14 mouse cellular contexts compared by ENCODE assay signal in the genomic region with DNA sequence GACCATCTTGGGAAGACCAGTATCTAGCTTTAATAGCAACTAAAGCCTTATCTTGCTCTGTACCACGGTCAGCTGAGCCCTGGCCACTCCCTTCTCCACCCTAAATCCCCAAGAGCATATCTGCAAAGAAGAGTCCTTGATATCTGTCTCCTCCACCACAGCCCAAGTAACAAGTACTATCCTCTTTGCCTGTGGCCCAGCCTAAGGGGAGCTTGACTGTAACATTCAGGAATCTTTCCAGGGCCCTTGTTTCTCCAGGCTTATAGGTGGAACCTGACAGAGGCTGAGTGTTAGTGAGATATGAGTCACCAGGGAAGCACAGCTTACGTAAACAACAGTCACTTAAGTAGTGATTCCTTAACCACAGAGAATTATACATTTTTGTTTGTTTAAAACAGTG. TPM values are rescaled to one million over a fixed set of nuclear protein-coding genes. Genes with fewer than 3 reads are reported as not detected.
DNase-seq lines count a peak whose midpoint lies in the region; ATAC-seq and TF ChIP-seq lines count a peak whose summit lies in the region.
"Had no signal": no experiment of that assay in that cellular context is flagged by ENCODE, and none has a peak within 500 bp of the region (broad histone marks: within the 10 kb centered on the region; RNA-seq: fewer than 3 reads in every experiment).

No protein-coding gene starts in this region.

- H3K4me1 ChIP-seq in liver, adult 2 months (ENCODE audit: control insufficient read depth, insufficient read depth, low read length) = peaks cover 38% of the 10 kb centered on the region
- H3K4me1 ChIP-seq in forebrain, embryonic 11.5 days (replicated peaks; ENCODE audit: control insufficient read depth, insufficient read depth, low read length) = no peaks in the 10 kb centered on the region

- no peak overlapping the region for H3K9ac ChIP-seq in liver, adult 2 months (ENCODE audit: low read depth, low read length)
- H3K9ac ChIP-seq in forebrain, embryonic 11.5 days (ENCODE audit: low read length) = no peak overlapping the region
- H3K9ac ChIP-seq: embryonic facial prominence, embryonic 15.5 days; limb, embryonic 15.5 days; midbrain, embryonic 13.5 days had no signal

- 82% methylated on average over 2 of the region's 2 CpGs for whole genome bisulfite sequencing in liver, adult 2 months
- 82% methylated on average over 2 of the region's 2 CpGs for WGBS in forebrain, embryonic 11.5 days

- no peaks in the 10 kb centered on the region for H3K36me3 ChIP-seq in C2C12 (ENCODE audit: control insufficient read depth, insufficient read depth)
- peaks cover 20% of the 10 kb centered on the region for H3K36me3 ChIP-seq in liver, adult 2 months (ENCODE audit: control insufficient read depth, insufficient read depth, low read length)
- no peaks in the 10 kb centered on the region for H3K36me3 ChIP-seq in forebrain, embryonic 11.5 days (ENCODE audit: control insufficient read depth, insufficient read depth, low read length)
- H3K36me3 ChIP-seq: embryonic facial prominence, embryonic 15.5 days; limb, embryonic 15.5 days; midbrain, embryonic 13.5 days had no signal

- H3K79me3 ChIP-seq in C2C12 (ENCODE audit: low read depth) = no peaks in the 10 kb centered on the region

- H3K4me2 ChIP-seq in forebrain, embryonic 11.5 days (ENCODE audit: low read depth, low read length, severe bottlenecking) = no peak overlapping the region
- H3K4me2 ChIP-seq: embryonic facial prominence, embryonic 15.5 days; limb, embryonic 15.5 days; midbrain, embryonic 13.5 days had no signal

- no peak overlapping the region for H3ac ChIP-seq in C2C12 (ENCODE audit: control insufficient read depth, insufficient read length, low read depth)

- no peak for ATAC-seq in forebrain, embryonic 11.5 days (replicated peaks; ENCODE audit: low FRiP score)
- ATAC-seq: forebrain, embryonic 14.5 days; midbrain, embryonic 13.5 days had no signal

- TF ChIP-seq CTCF in C2C12 (IDR thresholded peaks at IDR 0.05; ENCODE audit: control insufficient read depth, insufficient read depth, insufficient read length) = no peak
- TF ChIP-seq CTCF in liver, adult 2 months (IDR thresholded peaks at IDR 0.05; ENCODE audit: low read depth, low read length) = no peak

- no peak for TF ChIP-seq POLR2A in liver, adult 2 months (IDR thresholded peaks at IDR 0.05; ENCODE audit: extremely low read depth, insufficient read depth, low read length)

- 0 out of 2 replicates have a peak overlapping the region, but pooled peaks have one; percentile 8 for H3K27ac ChIP-seq in liver, adult 2 months (replicated peaks; ENCODE audit: insufficient read depth, low read depth, low read length)
- no peak overlapping the region for H3K27ac ChIP-seq in forebrain, embryonic 11.5 days (ENCODE audit: low read depth, low read length)
- H3K27ac ChIP-seq: embryonic facial prominence, embryonic 15.5 days; gastrocnemius, adult 2 months; kidney, postnatal 0 days; limb, embryonic 15.5 days; midbrain, embryonic 13.5 days had no signal

- peaks cover 5% of the 10 kb centered on the region; the same call in 1 of the 2 replicates for H3K9me3 ChIP-seq in forebrain, embryonic 11.5 days (ENCODE audit: control insufficient read depth, low read length)
- H3K9me3 ChIP-seq: embryonic facial prominence, embryonic 15.5 days; limb, embryonic 15.5 days had no signal

- no peak overlapping the region for H3K4me3 ChIP-seq in C2C12 (ENCODE audit: insufficient read depth, poor library complexity, severe bottlenecking)
- no peak overlapping the region for H3K4me3 ChIP-seq in liver, adult 2 months (ENCODE audit: insufficient read depth, low read depth, low read length)
- H3K4me3 ChIP-seq in forebrain, embryonic 11.5 days (ENCODE audit: low read depth, low read length) = no peak overlapping the region
- H3K4me3 ChIP-seq: embryonic facial prominence, embryonic 15.5 days; gastrocnemius, adult 2 months; limb, embryonic 15.5 days; midbrain, embryonic 13.5 days had no signal

- H3K79me2 ChIP-seq in C2C12 (ENCODE audit: control insufficient read depth, insufficient read depth) = no peaks in the 10 kb centered on the region
- H3K79me2 ChIP-seq in liver, adult 2 months (ENCODE audit: control insufficient read depth, insufficient read depth, low read length) = no peaks in the 10 kb centered on the region; the same call in 1 of the 2 replicates

- no peaks in the 10 kb centered on the region for H3K27me3 ChIP-seq in C2C12 (ENCODE audit: control insufficient read depth, insufficient read depth, insufficient read length)
- no peaks in the 10 kb centered on the region for H3K27me3 ChIP-seq in liver, adult 2 months (ENCODE audit: control insufficient read depth, insufficient read depth, low read length)
- no peaks in the 10 kb centered on the region for H3K27me3 ChIP-seq in forebrain, embryonic 11.5 days (ENCODE audit: control insufficient read depth, insufficient read depth, low read length)
- H3K27me3 ChIP-seq: embryonic facial prominence, embryonic 15.5 days; limb, embryonic 15.5 days; midbrain, embryonic 13.5 days had no signal

- peak; percentile 47 for DNase-seq in 3134 (ENCODE audit: extremely low read depth, insufficient read length, low spot score)
- DNase-seq in liver, adult 2 months (ENCODE audit: extremely low read depth, low read depth, low spot score) = no peak
- peak; percentile 33 for DNase-seq in lung, postnatal 36 days
- no peak for DNase-seq in right cerebral cortex, postnatal 14 days
- no peak for DNase-seq in embryo, embryonic 11 days
- no peak for DNase-seq in forebrain, embryonic 11.5 days (ENCODE audit: low spot score)
- DNase-seq: gastrocnemius, adult 2 months; heart, postnatal 4 days had no signal

TF ChIP-seq in C2C12, 6 proteins besides CTCF, POLR2A, EP300 and RAD21:
- TF ChIP-seq FOSL1 (IDR thresholded peaks at IDR 0.05; ENCODE audit: insufficient read depth, low read length, poor library complexity, severe bottlenecking) (peak; percentile 76), MYOG (IDR thresholded peaks at IDR 0.05; ENCODE audit: control insufficient read depth, extremely low read depth, insufficient read length) (no peak)
TF ChIP-seq in C2C12: peak in this region for 1.

RNA-seq across cellular contexts. Expression of a gene that starts 28.4 kb away (rescaled TPM):
- polyA plus RNA-seq in C2C12 (2012; fragmentation: generic; extraction: Trizol) = 48.8 TPM
- 566 and 594 TPM in 2 replicates for total RNA-seq in liver, adult 2 months (2014; rRNA removed)
- 465 and 525 TPM in 2 replicates for polyA plus RNA-seq in liver, adult 2 months (2012; rRNA removed)
- 102 and 103 TPM in 2 replicates for polyA plus RNA-seq in forebrain, embryonic 11.5 days (2014; fragmentation: Nextera tagmentation; extraction: Ambion mirVana)

Comparison
In these comparisons a context has a peak if more than half of its experiments do, and no peak if none do; other contexts are left out.
1. DNase-seq: peak in 3134 (single experiment) and lung, postnatal 36 days (single experiment); none in liver, adult 2 months (single experiment), right cerebral cortex, postnatal 14 days (single experiment), embryo, embryonic 11 days (single experiment) and forebrain, embryonic 11.5 days (single experiment).